Comparison of ENCODE assay signal across 19 mouse cellular contexts in genomic region chr12:55505314-55506028, GRCm38 (mm10). TPM values are rescaled to one million over a fixed set of nuclear protein-coding genes. Genes with fewer than 3 reads are reported as not detected.
DNase-seq lines count a peak whose midpoint lies in the region; ATAC-seq and TF ChIP-seq lines count a peak whose summit lies in the region.
"Had no signal": no experiment of that assay in that cellular context is flagged by ENCODE, and none has a peak within 500 bp of the region (broad histone marks: within the 10 kb centered on the region; RNA-seq: fewer than 3 reads in every experiment).

No protein-coding gene starts in this region.

- no peaks in the 10 kb centered on the region for H3K27me3 ChIP-seq in embryonic facial prominence, embryonic 14.5 days (replicated peaks; ENCODE audit: control insufficient read depth, insufficient read depth, low read length)
- peaks cover 7% of the 10 kb centered on the region; the same call in 1 of the 2 replicates for H3K27me3 ChIP-seq in embryonic facial prominence, embryonic 10.5 days (replicated peaks; ENCODE audit: low read depth, poor library complexity, severe bottlenecking)
- no peaks in the 10 kb centered on the region for H3K27me3 ChIP-seq in intestine, embryonic 15.5 days (replicated peaks)
- H3K27me3 ChIP-seq in intestine, postnatal 0 days (replicated peaks; ENCODE audit: control insufficient read depth, insufficient read depth, low read length), result no peaks in the 10 kb centered on the region
- 0 out of 2 replicates have a peak, but pooled peaks cover 2% of the 10 kb centered on the region for H3K27me3 ChIP-seq in hindbrain, embryonic 16.5 days (replicated peaks; ENCODE audit: control insufficient read depth, insufficient read depth, low read length)
- H3K27me3 ChIP-seq: embryonic facial prominence, embryonic 12.5 days had no signal

- H3K4me2 ChIP-seq in embryonic facial prominence, embryonic 14.5 days (ENCODE audit: low read depth, low read length), result no peak overlapping the region
- H3K4me2 ChIP-seq in intestine, embryonic 15.5 days (replicated peaks), result no peak overlapping the region
- H3K4me2 ChIP-seq in intestine, postnatal 0 days (replicated peaks; ENCODE audit: low read depth), result no peak overlapping the region
- H3K4me2 ChIP-seq in hindbrain, embryonic 16.5 days (ENCODE audit: low read length), result no peak overlapping the region
- H3K4me2 ChIP-seq: embryonic facial prominence, embryonic 12.5 days had no signal

- peak; percentile 41 for DNase-seq in embryonic facial prominence, embryonic 14.5 days (ENCODE audit: low spot score)
- no peak for DNase-seq in embryonic facial prominence, embryonic 10.5 days (ENCODE audit: low spot score)
- peak; percentile 70 for DNase-seq in retina, embryonic 14.5 days (ENCODE audit: low spot score)
- DNase-seq in T-cell, adult 2 months (ENCODE audit: low spot score), result no peak
- no peak for DNase-seq in kidney, adult 18-20 months
- DNase-seq: adrenal gland, adult 8-10 months; right cerebral cortex, postnatal 25 days had no signal

- 53% methylated on average over 7 of the region's 7 CpGs for WGBS in embryonic facial prominence, embryonic 14.5 days
- WGBS in embryonic facial prominence, embryonic 10.5 days, result 62% methylated on average over 7 of the region's 7 CpGs
- WGBS in intestine, embryonic 15.5 days, result 63% methylated on average over 7 of the region's 7 CpGs
- 60% methylated on average over 7 of the region's 7 CpGs for WGBS in intestine, postnatal 0 days
- 42% methylated on average over 7 of the region's 7 CpGs for WGBS in hindbrain, embryonic 16.5 days

- H3K4me1 ChIP-seq in embryonic facial prominence, embryonic 14.5 days (ENCODE audit: control insufficient read depth, insufficient read depth, low read length), result no peaks in the 10 kb centered on the region
- H3K4me1 ChIP-seq in embryonic facial prominence, embryonic 10.5 days, result no peaks in the 10 kb centered on the region
- no peaks in the 10 kb centered on the region for H3K4me1 ChIP-seq in intestine, embryonic 15.5 days (replicated peaks)
- no peaks in the 10 kb centered on the region for H3K4me1 ChIP-seq in intestine, postnatal 0 days (replicated peaks; ENCODE audit: control insufficient read depth, insufficient read depth, low read length)
- H3K4me1 ChIP-seq in hindbrain, embryonic 16.5 days (ENCODE audit: control insufficient read depth, insufficient read depth, low read depth, low read length), result no peaks in the 10 kb centered on the region
- H3K4me1 ChIP-seq: embryonic facial prominence, embryonic 12.5 days; limb, embryonic 10.5 days had no signal

- H3K4me3 ChIP-seq in embryonic facial prominence, embryonic 14.5 days (ENCODE audit: low read depth, low read length), result no peak overlapping the region
- H3K4me3 ChIP-seq in embryonic facial prominence, embryonic 10.5 days, result no peak overlapping the region
- H3K4me3 ChIP-seq in intestine, embryonic 15.5 days (replicated peaks), result no peak overlapping the region
- H3K4me3 ChIP-seq in intestine, postnatal 0 days (ENCODE audit: low read depth, low read length), result no peak overlapping the region
- H3K4me3 ChIP-seq in hindbrain, embryonic 16.5 days (ENCODE audit: low read length), result no peak overlapping the region
- H3K4me3 ChIP-seq: embryonic facial prominence, embryonic 12.5 days; left cerebral cortex, adult 2 months; limb, embryonic 10.5 days; megakaryocyte, embryonic 14.5 days had no signal

- no peaks in the 10 kb centered on the region for H3K9me3 ChIP-seq in embryonic facial prominence, embryonic 14.5 days (ENCODE audit: control insufficient read depth, low read length)
- H3K9me3 ChIP-seq in embryonic facial prominence, embryonic 10.5 days, result no peaks in the 10 kb centered on the region
- no peaks in the 10 kb centered on the region for H3K9me3 ChIP-seq in intestine, embryonic 15.5 days
- no peaks in the 10 kb centered on the region for H3K9me3 ChIP-seq in intestine, postnatal 0 days (ENCODE audit: control insufficient read depth)
- no peaks in the 10 kb centered on the region for H3K9me3 ChIP-seq in hindbrain, embryonic 16.5 days (ENCODE audit: control insufficient read depth, low read length)
- H3K9me3 ChIP-seq: embryonic facial prominence, embryonic 12.5 days; limb, embryonic 10.5 days; megakaryocyte, embryonic 14.5 days had no signal

- ATAC-seq in embryonic facial prominence, embryonic 14.5 days (ENCODE audit: low read depth), result peak; percentile 23; the same call in 1 of the 2 replicates
- 0 out of 2 replicates have a peak, but pooled peaks have one; percentile 39 for ATAC-seq in intestine, embryonic 15.5 days
- ATAC-seq in intestine, postnatal 0 days, result no peak
- peak; percentile 41 for ATAC-seq in hindbrain, embryonic 16.5 days
- ATAC-seq: liver, postnatal 0 days; midbrain, embryonic 16.5 days had no signal

- no peak overlapping the region for H3K27ac ChIP-seq in embryonic facial prominence, embryonic 14.5 days (replicated peaks; ENCODE audit: low read depth, low read length)
- no peak overlapping the region for H3K27ac ChIP-seq in embryonic facial prominence, embryonic 10.5 days (replicated peaks)
- no peak overlapping the region for H3K27ac ChIP-seq in intestine, embryonic 15.5 days
- no peak overlapping the region for H3K27ac ChIP-seq in intestine, postnatal 0 days (ENCODE audit: low read depth, low read length)
- no peak overlapping the region for H3K27ac ChIP-seq in hindbrain, embryonic 16.5 days (ENCODE audit: low read depth, low read length)
- H3K27ac ChIP-seq: embryonic facial prominence, embryonic 12.5 days; left cerebral cortex, adult 2 months; limb, embryonic 10.5 days had no signal

- TF ChIP-seq CTCF in intestine, postnatal 0 days (IDR thresholded peaks at IDR 0.05; ENCODE audit: low read depth), result no peak

- no peaks in the 10 kb centered on the region for H3K36me3 ChIP-seq in embryonic facial prominence, embryonic 14.5 days (ENCODE audit: control insufficient read depth, insufficient read depth, low read length)
- no peaks in the 10 kb centered on the region for H3K36me3 ChIP-seq in embryonic facial prominence, embryonic 10.5 days (replicated peaks)
- H3K36me3 ChIP-seq in intestine, embryonic 15.5 days, result no peaks in the 10 kb centered on the region
- no peaks in the 10 kb centered on the region for H3K36me3 ChIP-seq in intestine, postnatal 0 days (ENCODE audit: control insufficient read depth, insufficient read depth)
- H3K36me3 ChIP-seq in hindbrain, embryonic 16.5 days (ENCODE audit: control insufficient read depth, insufficient read depth, low read length), result no peaks in the 10 kb centered on the region
- H3K36me3 ChIP-seq: embryonic facial prominence, embryonic 12.5 days; limb, embryonic 10.5 days had no signal

- H3K9ac ChIP-seq in embryonic facial prominence, embryonic 14.5 days (ENCODE audit: low read depth, low read length), result no peak overlapping the region
- H3K9ac ChIP-seq in intestine, embryonic 15.5 days, result no peak overlapping the region
- no peak overlapping the region for H3K9ac ChIP-seq in intestine, postnatal 0 days (ENCODE audit: low read depth, low read length)
- H3K9ac ChIP-seq in hindbrain, embryonic 16.5 days (ENCODE audit: low read depth, low read length), result no peak overlapping the region
- H3K9ac ChIP-seq: embryonic facial prominence, embryonic 12.5 days; liver, postnatal 0 days had no signal

RNA-seq across cellular contexts. Expression of gene Nfkbia, which starts 13.0 kb away (rescaled TPM):
- 101 and 102 TPM in 2 replicates for polyA plus RNA-seq in embryonic facial prominence, embryonic 14.5 days (2014; fragmentation: Nextera tagmentation; extraction: Ambion mirVana)
- 44.6 and 55.2 TPM in 2 replicates for polyA plus RNA-seq in embryonic facial prominence, embryonic 10.5 days (2016; fragmentation: Nextera tagmentation; extraction: Ambion mirVana)
- 72.5 and 74.2 TPM in 2 replicates for polyA plus RNA-seq in intestine, embryonic 15.5 days (2015; fragmentation: Nextera tagmentation; extraction: Ambion mirVana)
- 47.1 and 49.7 TPM in 2 replicates for polyA plus RNA-seq in intestine, postnatal 0 days (2015; fragmentation: Nextera tagmentation; extraction: Ambion mirVana)
- polyA plus RNA-seq in hindbrain, embryonic 16.5 days (2015; fragmentation: Nextera tagmentation; extraction: Ambion mirVana), result 62.3 and 64.3 TPM in 2 replicates

RNA-seq across cellular contexts. Expression of gene Aldoart2, which starts 59.6 kb away (rescaled TPM):
- polyA plus RNA-seq in embryonic facial prominence, embryonic 14.5 days (2014; fragmentation: Nextera tagmentation; extraction: Ambion mirVana), result not detected in 2 replicates
- polyA plus RNA-seq in embryonic facial prominence, embryonic 10.5 days (2016; fragmentation: Nextera tagmentation; extraction: Ambion mirVana), result not detected in 2 replicates
- polyA plus RNA-seq in intestine, embryonic 15.5 days (2015; fragmentation: Nextera tagmentation; extraction: Ambion mirVana), result 0.09 TPM in 1 of 2 replicates, not detected in the other
- polyA plus RNA-seq in intestine, postnatal 0 days (2015; fragmentation: Nextera tagmentation; extraction: Ambion mirVana), result 0.13 TPM in 1 of 2 replicates, not detected in the other
- polyA plus RNA-seq in hindbrain, embryonic 16.5 days (2015; fragmentation: Nextera tagmentation; extraction: Ambion mirVana), result not detected in 2 replicates
- polyA plus RNA-seq: embryonic facial prominence, embryonic 12.5 days; limb, embryonic 10.5 days; liver, adult 2 months; liver, postnatal 0 days; midbrain, embryonic 16.5 days; spleen, adult 2 months; stomach, embryonic 14.5 days had no signal

Comparison
In these comparisons a context has a peak if more than half of its experiments do, and no peak if none do; other contexts are left out.
1. DNase-seq: peak in embryonic facial prominence, embryonic 14.5 days (single experiment) and retina, embryonic 14.5 days (single experiment); none in embryonic facial prominence, embryonic 10.5 days (single experiment), T-cell, adult 2 months (single experiment) and kidney, adult 18-20 months (single experiment).